Mouse (Mus musculus): Measurements from ENCODE around the gene Ocel1. TPM values are rescaled to one million over a fixed set of nuclear protein-coding genes. Genes with fewer than 3 reads are reported as not detected.
"Not testable (repeated sequence)": the region's sequence is repeated elsewhere in the genome, so short reads cannot be mapped to it uniquely, and the experiment has no call there.

Gene Ocel1
- 11.4 and 12.9 TPM in 2 replicates for polyA plus RNA-seq (2012; rRNA removed)

DNA sequence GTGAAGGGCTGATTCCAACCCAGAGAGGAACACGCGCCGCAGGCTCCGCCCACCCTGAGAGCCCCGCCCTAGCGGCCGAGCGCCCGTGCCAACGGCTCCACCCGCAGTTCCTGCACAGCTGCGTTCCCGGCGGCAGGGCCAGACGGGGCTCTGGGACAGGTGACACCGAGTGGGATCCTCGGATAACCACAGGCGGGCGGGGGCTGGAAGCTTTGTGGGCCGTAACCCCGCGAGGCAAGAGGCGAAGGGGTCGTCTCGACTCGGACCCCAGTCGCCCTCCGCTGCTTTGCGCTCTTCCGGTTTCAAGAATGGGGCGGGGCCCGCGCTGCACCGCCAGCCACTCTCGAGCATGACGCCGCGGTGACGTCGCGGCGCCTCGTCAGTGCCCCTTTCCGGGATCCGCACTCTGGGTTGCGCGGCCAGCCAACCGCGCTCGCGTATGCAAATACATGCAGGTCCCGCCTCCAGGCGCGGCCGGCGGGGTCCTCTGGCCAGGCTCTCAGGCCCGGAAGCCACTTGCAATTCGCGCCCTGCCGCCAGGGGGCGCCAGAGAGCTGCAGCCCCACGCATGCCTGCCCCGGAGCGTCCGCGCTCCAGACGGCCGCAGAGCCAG is at the start of gene Ocel1:
Ocel1 (plus strand) TSS at position 63 of the 613 bp plus-strand sequence.
- DNase-seq (ENCODE audit: extremely low spot score in 1 of 2, low spot score in 1 of 2) = peak; percentile 97

DNA sequence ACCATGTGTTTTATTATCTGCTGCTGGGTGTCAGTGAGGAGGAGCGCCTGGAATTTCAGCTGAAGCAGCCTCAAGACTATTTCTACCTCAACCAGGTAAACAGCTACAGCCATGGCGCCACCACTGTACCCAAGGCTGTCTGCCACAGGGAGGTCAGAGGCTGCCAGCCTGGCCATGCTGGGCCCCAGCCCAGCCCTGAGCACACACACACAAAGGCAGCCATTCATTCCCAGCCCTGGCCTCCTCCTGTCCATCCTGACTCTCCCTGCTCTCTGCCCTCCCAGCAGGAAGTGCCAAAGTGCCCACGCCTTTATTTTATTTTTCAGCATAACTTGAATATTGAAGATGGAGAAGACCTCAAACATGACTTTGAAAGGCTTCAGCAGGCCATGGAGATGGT is 48.2 kb upstream of the Ocel1 start:
- no peak for DNase-seq (ENCODE audit: extremely low spot score in 1 of 2, low spot score in 1 of 2)

DNA sequence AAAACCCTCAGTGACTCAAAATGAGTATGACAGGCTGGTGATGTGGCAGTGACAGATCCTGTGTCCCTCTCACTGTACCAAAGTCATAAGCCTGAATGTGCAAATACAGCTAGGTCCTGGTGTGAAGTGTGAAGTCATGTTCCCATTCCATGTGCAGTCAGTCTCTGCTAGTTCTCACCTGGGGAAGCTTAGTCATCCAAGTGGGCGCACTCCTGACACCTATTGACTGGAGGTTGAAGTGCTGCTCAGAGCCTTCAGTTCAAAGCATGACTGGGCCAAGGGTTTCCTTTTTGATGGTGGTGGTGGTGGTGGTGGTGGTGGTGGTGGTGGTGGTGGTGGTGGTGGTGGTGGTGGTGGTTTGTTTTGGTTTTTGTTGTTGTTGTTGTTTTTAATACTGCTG is 46.2 kb upstream of the Ocel1 start:
- DNase-seq (ENCODE audit: extremely low spot score in 1 of 2, low spot score in 1 of 2) = peak in 1 of 2 experiments; percentile 30

DNA sequence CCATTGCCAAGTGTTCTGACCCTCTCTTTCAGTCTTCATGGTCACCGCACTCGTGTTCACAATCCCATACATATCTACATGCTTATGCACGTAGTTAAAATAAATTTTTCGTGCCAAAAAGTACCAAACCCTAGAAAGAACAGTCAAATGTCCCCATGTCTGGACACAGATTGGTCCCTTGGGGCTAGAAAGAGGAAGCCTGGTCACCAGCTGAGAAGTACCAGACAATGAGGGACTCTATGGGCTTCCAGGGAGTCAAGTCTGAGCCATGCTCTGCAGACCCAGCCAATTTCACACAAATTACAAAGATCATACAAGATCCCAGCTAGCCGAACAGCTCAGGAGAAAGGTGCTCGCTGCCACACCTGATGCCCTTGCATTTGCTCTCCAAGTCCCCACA is 33.3 kb upstream of the Ocel1 start:
- not testable (repeated sequence) for DNase-seq (ENCODE audit: extremely low spot score in 1 of 2, low spot score in 1 of 2)

DNA sequence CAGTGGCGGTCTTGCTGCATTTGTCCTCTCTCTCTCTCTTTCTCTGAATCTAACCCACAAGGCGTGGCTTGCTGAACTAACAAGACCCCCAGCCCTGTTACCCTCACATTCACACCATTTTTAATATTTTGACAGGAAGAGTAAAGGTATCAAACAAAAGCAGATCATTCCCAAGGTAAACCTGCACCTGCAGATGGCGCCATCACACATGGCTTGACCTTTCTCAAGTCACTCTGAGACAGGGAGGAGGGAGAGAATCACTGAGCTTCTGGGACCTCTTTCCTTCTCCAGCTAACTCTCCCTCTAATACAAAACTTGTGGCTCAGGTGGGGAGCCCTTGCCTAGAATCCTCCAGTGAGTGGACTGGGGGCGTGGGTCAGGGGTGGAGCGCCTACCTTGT is 30.5 kb upstream of the Ocel1 start:
- peak in 1 of 2 experiments; percentile 26 for DNase-seq (ENCODE audit: extremely low spot score in 1 of 2, low spot score in 1 of 2)

DNA sequence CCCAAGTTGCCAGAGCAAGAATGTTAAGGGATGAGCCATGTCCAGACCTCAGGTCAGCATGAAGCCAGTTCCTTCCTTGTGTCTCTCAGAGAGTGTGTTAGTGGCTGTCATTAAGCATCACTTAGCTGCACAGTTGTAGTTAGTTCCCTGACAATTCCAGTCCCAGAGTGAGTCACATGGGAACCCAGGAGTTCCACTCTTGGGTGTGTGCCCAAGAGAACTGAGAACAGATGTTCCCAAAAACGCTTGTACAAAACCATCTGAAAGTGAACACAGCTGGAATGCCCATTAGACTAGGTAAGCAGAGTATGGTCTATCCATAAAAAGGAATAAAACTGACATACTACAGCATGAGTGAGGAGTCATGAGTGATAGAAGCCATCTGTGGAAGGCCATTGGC is 24.5 kb upstream of the Ocel1 start:
- DNase-seq (ENCODE audit: extremely low spot score in 1 of 2, low spot score in 1 of 2) = no peak

DNA sequence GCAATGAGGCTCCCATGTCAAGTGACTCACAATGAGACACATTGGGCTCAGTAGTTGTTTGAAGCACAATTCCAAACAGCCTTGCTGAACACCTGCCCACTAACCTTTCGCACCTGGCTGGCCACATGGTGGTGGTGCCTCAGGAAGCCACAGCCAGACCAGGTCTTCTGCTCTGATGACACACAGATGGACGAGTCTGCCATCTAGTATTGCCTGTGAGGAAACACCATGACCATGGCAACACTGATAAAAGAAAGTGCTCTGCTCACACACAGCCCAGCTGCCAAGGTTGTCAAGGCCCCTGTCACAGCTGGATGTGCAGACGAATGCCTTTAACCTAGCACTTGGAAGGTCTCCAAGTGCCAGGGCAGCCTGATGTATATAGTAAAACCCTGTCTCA is 20.0 kb upstream of the Ocel1 start:
- no peak for DNase-seq (ENCODE audit: extremely low spot score in 1 of 2, low spot score in 1 of 2)

DNA sequence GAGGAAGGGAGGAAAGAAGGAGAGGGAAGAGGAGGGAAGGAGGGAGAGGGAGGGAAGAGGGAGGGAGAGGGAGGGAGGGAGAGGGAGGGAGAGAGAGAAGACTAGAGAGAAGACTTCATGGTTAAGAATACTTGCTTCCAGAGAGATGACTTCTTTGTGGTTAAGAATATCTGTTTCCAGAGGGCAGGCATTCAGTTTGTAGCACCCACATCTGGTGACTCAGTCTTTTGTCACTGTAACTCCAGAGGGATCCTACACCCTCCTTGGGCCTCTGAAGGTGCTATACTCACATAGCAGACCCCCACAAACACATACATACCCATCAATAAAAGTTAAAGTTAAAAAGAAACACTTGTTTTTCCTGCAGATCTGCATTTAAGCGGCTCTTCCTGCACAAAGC is 19.6 kb upstream of the Ocel1 start:
- no peak for DNase-seq (ENCODE audit: extremely low spot score in 1 of 2, low spot score in 1 of 2)

DNA sequence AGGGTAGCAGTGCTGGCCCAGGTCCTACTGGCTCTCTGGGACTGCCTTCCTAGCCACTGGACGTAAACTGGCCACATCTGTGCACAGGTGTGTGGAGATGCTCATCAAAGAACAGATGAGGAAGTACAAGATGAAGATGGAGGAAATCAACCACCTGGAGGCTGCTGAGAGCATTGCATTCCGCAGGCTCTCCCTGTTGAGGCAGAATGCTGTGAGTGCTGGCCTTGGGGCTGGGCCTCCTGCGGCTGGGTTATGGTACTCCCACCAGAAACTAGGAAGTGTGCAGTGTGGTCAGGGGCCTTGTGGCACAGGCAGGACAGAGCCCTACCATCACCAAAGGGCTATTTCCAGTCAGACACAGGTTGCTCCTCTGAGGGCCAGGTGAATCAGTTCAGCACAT is 13.1 kb upstream of the Ocel1 start:
- DNase-seq (ENCODE audit: extremely low spot score in 1 of 2, low spot score in 1 of 2) = no peak

DNA sequence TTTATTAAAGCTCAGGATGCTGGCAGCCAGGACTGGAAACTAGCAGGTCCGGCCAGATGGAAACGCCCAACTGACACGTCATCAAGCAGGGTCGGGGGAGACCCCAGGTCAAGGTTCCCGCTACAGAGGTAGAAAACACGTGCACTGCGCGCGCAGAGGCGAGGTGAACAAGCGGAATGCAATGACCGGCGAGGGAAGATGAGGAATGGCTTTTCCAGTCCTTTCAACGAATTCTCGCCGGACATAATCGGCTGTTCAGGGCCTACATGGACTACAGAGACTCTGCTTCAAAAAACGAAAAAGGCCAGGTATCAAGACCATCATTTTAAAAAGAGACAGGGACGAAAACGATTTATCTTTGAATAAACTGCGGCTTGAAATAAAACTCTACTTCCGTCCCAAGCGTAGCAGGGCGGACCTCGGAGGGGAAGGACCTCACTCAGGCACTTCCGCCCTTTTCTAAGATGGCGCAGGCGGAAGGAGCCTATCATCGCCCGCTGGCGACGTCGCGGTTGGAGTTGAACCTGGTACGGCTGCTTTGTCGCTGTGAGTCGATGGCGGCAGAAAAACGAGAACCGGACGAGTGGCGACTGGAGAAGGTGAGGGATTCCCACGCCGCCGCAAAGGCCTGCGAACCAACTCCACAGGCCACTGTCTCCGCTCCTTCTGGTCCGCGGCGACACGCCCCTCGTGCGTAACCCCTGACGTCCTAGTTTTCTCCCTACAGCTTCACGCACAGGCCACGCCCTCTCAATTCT is 4.1 kb upstream of the Ocel1 start, which contains the start of gene Use1:
Use1 (plus strand) TSS at position 78 of the 758 bp plus-strand sequence.
- DNase-seq (ENCODE audit: extremely low spot score in 1 of 2, low spot score in 1 of 2) = peak; percentile 91 to 92

DNA sequence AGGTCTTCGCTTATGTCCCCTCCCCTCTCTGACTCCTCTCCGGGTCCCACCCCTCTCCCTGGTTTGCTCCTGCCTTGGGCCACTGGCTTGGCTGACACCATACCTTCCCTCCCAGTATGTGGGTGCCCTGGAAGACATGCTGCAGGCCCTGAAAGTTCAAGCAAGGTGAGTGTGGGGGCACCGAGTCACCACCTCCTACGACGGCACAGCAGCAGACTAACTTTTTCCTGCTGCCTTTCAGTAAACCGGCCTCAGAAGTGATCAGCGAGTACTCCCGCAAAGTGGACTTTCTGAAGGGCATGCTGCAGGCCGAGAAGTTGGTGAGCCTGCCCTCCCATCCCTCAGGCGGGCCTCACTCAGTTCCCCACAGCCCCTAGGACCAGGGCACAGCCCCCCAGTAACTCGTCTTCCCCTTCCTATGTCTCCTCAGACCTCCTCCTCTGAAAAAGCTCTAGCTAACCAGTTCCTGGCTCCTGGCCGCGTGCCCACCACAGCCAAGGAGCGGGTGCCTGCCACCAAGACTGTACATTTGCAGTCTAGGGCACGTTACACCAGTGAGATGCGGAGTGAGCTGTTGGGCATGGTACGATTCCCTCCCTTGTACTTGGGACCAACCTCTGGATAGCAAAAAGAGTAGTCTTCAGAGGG is 3.4 kb upstream of the Ocel1 start:
- no peak for DNase-seq (ENCODE audit: extremely low spot score in 1 of 2, low spot score in 1 of 2)

DNA sequence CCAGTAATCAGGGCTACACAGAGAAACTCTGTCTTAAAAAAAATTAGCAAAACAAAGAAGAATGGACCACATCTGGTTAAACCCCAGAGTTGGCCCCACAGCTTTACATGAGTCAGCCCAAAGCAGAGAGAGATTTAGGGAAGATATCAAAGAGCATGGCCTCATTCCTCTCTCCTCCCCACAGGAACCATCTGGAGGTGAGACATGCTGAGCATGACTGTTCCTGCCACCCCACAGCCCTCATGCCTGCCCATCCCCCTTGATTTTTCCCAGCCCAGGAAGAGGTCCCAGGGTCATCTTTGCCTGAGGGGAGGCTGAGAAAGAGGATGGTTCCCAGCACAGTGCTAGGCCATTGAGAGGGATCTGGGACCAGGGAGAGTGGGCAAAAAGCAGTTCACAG is 2.7 kb upstream of the Ocel1 start:
- DNase-seq (ENCODE audit: extremely low spot score in 1 of 2, low spot score in 1 of 2) = no peak

DNA sequence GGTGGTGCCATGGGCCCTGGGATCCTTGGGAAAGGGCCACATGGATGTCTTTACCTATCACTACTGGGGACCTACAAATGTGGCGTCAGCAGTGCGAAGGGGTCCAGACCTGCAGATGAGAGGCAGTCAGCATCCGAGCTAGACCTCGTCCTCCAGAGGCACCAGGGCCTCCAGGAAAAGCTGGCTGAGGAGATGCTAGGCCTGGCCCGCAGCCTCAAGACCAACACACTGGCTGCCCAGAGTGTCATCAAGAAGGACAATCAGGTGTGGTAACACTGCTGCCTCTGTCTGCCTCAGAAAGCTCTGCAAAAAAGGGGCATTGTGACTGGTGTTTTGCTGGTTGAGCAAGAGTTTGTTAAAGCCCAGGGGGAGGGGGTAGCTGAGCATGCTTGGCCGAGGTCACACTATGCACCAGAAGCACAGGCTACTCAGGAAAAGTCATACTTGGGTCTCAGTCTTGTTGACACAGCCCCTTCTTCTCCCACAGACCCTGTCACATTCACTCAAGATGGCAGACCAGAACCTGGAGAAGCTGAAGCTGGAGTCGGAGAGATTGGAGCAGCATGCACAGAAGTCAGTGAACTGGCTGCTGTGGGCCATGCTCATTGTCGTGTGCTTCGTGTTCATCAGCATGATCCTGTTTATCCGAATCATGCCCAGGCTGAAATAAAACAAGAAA is 1.9 kb upstream of the Ocel1 start:
- DNase-seq (ENCODE audit: extremely low spot score in 1 of 2, low spot score in 1 of 2) = no peak

DNA sequence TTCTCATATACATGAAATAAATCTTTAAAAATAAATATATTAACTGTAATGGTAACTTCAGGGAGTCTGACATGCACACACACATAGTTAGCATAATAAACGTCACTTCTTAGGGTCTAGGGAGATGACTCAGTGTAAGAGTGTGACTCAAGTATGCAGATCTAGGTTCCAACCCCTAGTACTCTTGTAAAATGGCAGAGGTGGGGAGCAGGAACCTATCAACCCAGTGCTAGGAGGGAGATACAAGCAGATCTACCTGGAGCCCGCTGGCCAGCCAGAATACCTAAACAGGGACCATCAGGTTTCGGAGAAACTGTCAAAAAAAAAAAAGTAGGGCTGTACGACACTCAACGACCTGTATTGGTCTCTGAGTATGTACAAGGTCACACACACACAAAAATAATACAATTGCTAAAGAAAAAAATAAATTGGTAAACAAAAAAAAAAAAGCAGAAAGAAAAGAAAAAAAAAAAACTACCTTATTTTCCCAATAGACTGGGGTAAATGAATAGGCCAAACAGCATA is 325 bp upstream of the Ocel1 start:
- no peak for DNase-seq (ENCODE audit: extremely low spot score in 1 of 2, low spot score in 1 of 2)

DNA sequence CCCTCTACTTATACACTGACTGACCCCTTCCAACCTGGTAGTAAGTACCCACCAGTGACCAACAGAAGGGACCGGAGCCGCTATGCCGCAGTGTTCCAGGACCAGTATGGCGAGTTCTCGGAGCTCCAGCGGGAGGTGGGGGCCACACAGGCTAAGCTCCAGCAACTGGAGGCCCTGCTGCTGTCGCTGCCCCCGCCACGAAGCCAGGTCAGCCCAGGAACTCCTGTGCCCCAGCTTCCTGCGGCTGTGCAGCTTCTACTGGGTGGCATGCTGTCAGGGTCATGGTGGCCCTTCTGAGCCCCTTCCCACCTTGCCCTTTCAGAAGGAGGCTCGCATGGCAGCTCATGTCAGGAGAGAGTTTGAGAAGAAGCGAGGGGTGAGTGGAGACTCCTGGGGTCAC is 1.3 kb downstream of the Ocel1 start:
- DNase-seq (ENCODE audit: extremely low spot score in 1 of 2, low spot score in 1 of 2) = no peak

DNA sequence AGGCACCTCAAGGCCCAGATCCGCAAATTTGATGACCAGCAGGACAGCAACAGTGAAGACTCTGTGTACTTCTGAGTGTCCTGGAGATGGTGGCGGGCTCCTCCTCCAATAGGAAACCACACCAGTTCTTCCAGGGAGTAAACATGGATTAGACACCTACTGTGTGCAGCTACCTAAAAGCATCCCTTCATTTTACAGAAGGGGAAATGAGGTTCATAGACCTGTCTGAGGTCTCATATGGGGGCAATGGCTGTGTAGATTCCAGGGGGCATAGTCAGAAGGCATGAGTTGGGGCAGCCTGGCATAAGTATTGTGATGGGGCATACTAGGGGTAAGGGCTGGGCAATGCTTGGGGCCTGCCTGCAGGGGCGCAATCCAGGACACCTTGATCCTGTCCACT is 1.9 kb downstream of the Ocel1 start:
- DNase-seq (ENCODE audit: extremely low spot score in 1 of 2, low spot score in 1 of 2) = no peak

DNA sequence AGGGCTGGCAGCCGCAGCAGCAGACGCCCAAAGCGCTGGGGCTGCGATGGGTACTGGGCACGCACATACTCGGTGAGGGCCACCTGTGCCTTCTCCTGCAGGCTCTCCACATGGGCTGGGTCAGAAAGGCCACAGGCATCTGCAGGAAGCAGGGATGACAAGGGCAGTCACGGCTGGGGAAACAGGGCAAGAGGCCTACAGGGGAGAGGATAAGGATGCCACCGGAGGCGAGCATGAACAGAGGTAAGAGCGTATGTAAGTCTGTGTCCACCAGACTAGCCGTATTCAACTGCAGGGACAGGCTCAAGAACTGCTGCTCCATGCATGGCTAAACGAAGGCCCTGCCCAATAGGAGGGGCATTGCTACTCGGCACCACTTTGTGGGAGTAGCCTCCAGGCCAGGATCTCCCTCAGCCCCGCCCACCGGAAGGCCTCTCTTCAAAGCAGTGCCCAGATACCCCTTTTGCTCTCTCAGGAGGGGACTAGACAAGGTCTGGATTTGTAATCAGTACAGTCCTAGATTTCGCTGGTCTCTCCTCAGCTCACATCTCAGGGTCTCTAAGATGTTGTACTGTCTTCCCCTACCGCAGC is 3.6 kb downstream of the Ocel1 start:
- no peak for DNase-seq (ENCODE audit: extremely low spot score in 1 of 2, low spot score in 1 of 2)

DNA sequence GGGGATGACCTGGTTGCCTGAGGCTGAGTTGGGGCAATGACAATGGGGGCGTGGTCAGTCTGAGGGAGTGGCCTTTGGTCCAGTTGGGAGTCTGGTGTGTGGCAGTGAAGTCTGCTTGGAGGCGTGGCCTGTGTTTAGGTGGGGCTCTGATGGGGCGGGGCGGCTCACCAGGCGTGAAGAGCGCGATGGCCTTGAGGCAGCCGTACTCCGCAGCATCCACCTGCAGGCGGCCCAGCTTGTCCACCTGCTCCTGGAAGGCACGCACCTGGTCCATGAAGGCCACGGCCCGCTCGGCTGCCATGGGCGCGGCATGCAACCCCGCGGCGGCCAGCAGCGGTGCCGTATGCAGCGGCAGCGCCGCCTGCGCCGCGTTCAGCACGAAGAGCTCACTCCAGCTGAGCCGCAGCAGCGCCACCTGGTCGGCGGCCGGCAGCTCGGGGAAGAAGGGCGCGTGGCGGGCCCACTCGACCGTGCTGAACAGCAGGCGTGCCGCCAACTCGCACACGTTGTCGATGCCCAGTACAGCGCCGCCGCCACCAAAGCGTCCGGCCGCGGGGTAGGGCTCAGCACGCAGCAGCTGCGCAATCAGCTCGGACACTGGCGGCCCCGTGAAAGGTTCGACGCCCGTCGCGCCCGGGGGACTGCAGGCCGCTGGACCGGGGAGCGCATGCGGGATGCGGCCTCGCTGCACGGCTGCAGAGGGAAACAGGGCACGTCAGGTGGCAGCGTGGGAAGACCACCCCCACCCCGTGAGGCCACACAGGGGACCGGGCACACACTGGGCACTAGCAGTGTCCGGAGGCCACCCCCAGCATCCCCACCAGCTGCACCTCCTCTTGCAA is 4.7 kb downstream of the Ocel1 start:
- peak in 1 of 2 experiments; percentile 69 for DNase-seq (ENCODE audit: extremely low spot score in 1 of 2, low spot score in 1 of 2)

DNA sequence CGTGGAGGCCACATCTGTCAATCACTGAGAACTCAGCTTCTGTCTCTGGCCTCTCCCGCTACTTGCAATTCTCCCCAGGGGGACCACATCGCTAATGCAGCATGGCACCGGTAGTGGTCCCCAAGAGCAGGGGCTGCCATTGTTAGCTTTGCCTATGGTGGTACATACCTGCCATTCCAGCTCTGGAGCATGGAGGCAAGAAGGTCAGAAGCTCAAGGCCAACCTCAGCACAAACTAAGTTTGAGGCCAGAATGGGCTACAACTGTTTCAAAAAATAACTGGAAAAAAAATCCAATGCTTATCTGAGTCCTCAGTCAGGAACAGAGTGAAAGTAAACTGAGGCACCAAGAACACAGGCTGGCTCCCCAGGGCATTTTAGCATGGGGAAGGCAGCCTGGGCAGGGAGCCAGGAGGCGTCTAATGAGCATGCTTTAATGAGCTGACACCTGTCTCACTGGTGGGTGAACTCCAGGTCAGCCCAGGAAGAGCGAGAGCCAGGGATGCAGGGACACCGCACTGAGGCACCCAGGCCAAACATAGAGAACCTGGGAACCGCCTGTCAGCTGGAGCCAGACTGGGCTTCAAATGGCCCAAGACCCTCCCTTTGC is 5.4 kb downstream of the Ocel1 start:
- DNase-seq (ENCODE audit: extremely low spot score in 1 of 2, low spot score in 1 of 2) = no peak
